Mouse (Mus musculus): ENCODE results near the gene Fam111a. TPM values are rescaled to one million over a fixed set of nuclear protein-coding genes. Genes with fewer than 3 reads are reported as not detected.

Fam111a gene
- total RNA-seq, 2 experiments from 2014 or later = 3.7 to 3.9 TPM

DNA sequence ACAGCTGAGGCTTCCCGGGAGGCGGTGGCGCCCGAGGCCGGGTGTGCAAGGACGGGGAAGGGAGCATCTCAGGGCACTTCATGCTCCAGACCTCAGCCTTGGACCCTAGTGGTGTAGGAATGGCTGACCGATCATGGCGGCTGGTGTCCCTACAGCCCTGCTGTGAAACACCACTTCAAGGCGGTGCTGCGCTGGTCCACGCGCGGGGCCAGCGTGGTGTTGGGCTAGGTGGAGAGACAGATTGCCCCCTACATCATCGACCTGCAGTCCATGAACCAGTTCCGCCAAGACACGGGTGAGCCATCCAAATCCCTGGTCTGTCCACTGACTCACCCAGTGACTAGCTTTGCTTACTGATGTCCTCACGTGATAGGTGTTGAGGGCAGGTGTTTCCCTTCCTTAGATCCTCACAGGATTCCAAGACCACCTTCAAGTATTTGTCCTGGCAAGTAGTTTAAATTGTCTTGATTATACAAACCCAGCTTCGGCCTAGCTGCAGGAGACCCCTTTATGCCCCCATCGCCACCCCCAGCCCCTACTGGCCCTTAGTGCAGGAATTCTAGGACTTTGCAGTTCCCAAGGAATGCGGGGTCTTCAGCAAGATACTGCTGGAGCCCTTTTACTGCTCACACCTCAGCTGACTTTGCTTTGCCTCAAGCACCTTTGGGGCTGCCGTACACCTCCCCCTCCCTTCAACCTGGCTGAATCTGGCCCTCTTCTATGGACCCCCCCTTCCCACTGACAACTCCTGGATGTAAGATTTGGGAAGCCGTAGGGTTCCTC is 50.9 kb downstream of the Fam111a start:
- DNase-seq (ENCODE audit: extremely low spot score in 1 of 2, low spot score in 2 of 2) = no peak
- intact Hi-C loops (cut with DNase I) = loop anchor here (2.0 to 5.0 kb wide), 2 partner anchors 200 to 584 kb away; partner anchors contain the start of genes Lpxn and Zfp91

DNA sequence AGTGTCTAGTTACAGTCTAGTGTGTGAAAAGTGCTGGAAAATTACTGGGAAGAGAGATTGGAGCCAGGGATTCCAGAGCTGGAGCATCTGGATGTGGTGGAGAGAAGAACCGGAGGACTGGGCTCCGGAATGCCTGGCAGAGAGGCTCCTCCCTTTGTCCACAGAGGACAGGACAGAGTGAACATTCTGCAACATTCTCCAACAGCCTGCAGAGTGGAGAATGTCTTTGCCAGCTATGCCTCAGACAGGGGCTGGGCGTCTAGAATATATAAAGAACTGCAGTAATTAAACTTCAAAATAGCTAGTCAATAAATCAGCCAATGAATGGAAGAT is 51.5 kb downstream of the Fam111a start:
- no peak for DNase-seq (ENCODE audit: extremely low spot score in 1 of 2, low spot score in 2 of 2)
- intact Hi-C loops (cut with DNase I) = loop anchor here (2.0 to 5.0 kb wide), 2 partner anchors 200 to 585 kb away; partner anchors contain the start of genes Lpxn and Zfp91

DNA sequence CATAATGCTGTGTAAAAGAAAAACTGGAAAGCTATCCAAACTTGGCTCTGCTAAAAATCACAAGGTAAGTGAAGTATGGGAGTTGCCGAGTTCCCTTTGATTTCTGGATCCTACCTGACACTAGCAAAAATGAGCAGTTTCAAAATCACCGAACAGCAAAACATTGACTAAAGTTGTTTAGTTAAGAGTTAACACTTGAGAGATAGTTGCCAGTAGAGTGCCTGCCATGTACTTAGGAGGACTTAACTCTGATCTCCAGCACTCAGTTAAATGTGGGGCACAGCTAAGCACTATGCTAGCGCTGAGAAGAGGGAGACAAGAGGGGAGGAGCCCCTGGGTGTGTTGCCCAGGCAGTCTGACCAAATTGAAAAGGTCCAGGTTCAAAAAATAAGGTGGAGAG is 53.1 kb downstream of the Fam111a start:
- intact Hi-C loops (cut with DNase I) = loop anchor here (5.0 kb wide), 1 partner anchor 586 kb away; no protein-coding TSS in a partner anchor

DNA sequence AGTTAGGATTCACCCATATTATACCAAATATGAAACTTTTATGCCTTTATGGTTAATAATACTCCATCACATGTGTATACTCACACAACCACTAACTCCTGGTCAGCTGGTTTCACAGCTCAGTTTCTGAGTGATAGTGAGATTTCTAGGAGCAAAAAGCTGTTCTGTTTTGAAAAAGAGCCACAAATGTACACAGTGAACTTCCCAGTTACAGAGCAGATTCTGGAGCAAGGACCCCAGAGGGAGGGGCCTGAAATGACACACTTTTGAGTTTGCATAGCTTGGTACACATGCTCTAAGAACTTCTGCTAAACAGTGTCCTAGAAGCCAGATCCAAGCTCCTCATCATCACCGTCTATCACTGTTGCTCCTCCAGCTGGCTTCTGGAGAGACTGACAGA is 54.1 kb downstream of the Fam111a start, which contains the start of gene Gm4952:
Gene Gm4952, plus strand, starts transcription at position 301 of the 400 bp plus-strand sequence.
- intact Hi-C loops (cut with DNase I) = loop anchor here (5.0 kb wide), 1 partner anchor 587 kb away; no protein-coding TSS in a partner anchor
- no peak for DNase-seq (ENCODE audit: extremely low spot score in 1 of 2, low spot score in 2 of 2)

More for the DNA sequence above, 53.1 kb downstream of the Fam111a start:
- no peak for DNase-seq (ENCODE audit: extremely low spot score in 1 of 2, low spot score in 2 of 2)

DNA sequence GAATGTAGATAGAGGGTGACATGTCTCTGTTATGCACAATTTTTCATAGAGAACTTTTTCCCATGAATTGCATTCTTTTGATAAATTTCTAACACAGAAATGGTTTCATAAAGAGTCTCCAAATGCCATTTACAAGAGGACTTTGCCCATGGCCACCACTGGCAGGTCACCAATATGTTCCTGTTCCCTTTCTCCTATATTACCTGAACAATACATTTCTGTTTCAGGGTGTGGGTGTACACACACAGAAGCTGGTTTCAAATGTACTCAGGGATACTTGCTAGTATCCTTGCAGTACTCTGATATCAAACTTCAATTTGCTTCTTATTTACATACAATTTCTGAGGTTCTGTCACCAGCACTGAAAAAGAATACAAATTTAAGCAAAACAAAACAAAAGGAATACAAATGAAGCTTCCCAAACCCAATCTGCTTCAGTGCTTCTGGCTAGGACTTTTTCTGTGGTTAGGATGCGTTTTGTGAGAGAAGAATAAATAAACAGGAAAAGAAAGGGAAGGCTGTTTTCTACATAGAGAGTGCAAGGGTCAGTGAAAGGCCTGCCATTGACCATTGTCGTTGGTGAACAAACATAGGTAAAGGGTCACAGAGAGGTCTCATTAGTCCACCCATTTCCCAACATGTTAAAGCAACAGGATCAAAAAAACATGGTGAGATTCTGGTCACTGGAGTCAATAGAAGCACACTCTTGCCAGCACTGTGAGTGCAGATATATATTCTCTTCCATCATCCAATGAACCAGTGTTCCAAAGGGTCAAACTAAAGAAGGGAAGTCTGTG is 55.3 kb downstream of the Fam111a start:
- no peak for DNase-seq (ENCODE audit: extremely low spot score in 1 of 2, low spot score in 2 of 2)
- intact Hi-C loops (cut with DNase I) = no loop called here

DNA sequence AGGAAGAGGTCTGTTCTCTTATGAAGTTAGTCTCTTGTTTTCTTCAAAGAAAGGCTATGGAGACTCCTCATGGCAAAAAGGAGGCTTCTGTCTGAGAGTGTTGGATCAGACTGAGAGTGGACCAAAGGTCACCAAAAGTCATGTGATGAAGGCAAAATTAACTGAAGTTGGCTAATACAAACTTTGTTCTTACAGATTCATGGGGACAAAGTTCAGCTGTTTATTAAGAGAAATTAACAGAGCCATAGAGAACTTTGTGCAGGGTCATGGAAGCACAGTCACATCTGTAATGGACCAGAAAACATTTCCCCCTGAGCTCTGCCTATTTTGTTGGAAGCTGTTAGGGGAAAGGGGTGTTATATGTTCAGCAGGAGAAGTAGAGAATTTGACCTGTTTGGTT is 62.8 kb downstream of the Fam111a start:
- DNase-seq (ENCODE audit: extremely low spot score in 1 of 2, low spot score in 2 of 2) = no peak
- intact Hi-C loops (cut with DNase I) = no loop called here

DNA sequence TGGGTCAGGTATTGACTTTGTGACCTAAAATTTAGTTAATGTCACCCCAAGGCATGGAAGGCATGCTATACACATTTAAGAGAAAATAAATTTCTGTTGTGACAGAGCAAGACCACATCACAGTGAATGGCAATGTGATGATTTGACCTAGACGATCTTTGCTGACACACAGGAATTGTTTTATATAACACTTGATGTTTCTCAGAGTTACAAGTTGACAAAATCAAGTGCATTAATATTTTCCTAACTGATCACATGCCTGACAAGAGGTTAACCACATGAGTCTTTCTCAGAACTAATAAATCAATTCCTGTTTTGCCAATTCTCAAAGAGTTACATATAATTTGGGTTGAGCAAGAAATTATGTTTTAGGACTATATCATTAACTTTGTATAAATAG is 68.1 kb downstream of the Fam111a start:
- no peak for DNase-seq (ENCODE audit: extremely low spot score in 1 of 2, low spot score in 2 of 2)
- intact Hi-C loops (cut with DNase I) = no loop called here

DNA sequence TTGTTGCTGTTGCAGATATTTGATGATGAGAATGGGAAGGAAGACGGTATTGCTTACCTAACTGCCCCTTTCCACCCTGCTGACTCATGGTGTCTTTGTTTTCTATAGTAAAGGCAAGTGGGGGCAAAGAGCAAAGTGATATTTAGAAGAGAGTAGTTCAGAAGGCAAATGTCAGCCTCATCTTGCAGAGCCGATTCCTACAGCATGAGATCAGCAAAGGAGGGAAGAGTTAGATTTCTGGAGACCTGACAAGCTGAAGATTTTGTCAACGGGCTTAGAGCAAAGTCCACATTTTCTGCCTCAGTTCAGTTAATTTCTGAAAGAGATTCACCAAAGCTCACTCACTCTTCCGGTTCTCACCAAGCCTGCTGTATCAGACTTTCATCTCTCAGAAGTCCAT is 87.6 kb downstream of the Fam111a start, which contains the start of gene Glyat:
Gene Glyat, plus strand, starts transcription at position 133 of the 400 bp plus-strand sequence.
- intact Hi-C loops (cut with DNase I) = no loop called here
- no peak for DNase-seq (ENCODE audit: extremely low spot score in 1 of 2, low spot score in 2 of 2)

DNA sequence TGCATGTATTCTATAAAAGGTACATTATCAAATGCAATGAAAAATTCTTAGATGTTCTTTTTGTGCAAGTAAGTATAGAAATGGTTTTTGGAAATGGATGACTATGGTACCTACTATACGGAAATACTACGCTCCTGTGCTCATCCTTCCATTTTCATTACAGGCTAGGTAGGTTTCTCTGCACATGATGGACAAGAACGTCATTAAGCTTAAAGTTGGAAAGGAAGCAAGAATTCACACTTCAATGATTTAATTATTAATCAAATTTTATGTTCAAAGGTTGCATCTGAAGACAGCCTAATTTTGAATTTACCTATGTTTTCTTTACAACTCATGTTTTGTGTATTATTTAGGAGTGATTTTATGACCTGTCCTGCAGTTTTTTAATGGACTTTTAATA is 88.7 kb downstream of the Fam111a start:
- DNase-seq (ENCODE audit: extremely low spot score in 1 of 2, low spot score in 2 of 2) = no peak
- intact Hi-C loops (cut with DNase I) = no loop called here

DNA sequence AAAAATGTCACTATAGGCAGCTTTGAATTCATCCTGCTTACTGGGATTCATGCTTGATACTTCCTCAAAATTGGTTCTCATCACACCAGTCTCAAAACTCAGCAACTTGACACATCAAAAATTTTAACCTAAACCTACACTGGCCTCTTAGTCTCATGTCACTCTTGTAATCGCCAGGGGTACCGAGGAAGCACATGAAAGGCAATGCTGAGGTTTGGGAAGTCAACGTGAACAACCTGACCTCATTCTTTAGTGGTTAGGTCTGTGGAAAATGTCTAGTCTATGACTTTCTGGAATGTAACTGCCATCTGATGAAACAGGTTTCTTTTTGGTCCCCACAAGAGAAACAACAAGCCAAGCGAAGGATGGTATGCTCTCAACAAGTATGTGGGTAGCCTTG is 89.4 kb downstream of the Fam111a start:
- no peak for DNase-seq (ENCODE audit: extremely low spot score in 1 of 2, low spot score in 2 of 2)
- intact Hi-C loops (cut with DNase I) = no loop called here

DNA sequence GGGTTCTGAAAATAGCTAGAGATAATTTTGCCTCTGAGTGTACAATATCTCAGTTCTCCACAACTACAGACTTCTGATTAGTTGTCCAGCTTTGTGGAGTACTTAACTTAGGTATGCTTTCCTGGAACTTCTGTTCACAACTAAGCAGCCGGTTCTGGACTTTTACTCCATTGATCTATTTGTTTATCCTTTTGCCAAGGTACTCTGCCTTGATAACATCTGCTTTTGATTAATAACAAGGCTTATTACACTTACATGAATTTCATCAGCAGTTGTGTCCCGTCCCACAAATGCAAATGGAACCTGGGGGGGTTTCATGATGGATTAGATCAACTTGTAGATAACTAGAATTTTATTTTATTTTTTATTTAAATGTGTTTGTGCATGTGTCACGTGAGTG is 91.3 kb downstream of the Fam111a start:
- no peak for DNase-seq (ENCODE audit: extremely low spot score in 1 of 2, low spot score in 2 of 2)
- intact Hi-C loops (cut with DNase I) = no loop called here

DNA sequence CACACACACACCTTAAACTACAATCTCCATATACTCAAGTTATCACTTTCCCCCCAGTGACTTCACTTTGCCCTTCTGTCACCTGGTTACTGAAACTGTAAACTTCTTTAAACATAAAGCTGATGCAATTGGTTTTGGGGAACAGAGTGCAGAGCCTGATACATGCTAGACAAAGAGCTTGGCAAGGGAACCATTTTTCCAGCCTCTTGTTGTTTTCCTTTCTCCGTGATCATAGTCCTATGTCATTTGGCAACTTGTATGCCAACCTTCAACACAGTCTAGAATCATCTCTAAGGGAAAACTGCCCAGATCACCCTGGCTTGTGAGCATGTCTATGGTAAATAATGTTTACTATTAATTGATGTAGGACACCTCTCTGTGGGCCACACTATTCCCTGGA is 92.5 kb downstream of the Fam111a start:
- intact Hi-C loops (cut with DNase I) = no loop called here
- no peak for DNase-seq (ENCODE audit: extremely low spot score in 1 of 2, low spot score in 2 of 2)

Other genes starting within 250 kb of the Fam111a start
- gene Olfr1436, start 246.6 kb upstream of the Fam111a start, total RNA-seq (2021) = not detected
- gene Olfr1437, start 220.6 kb upstream of the Fam111a start, total RNA-seq (2021) = not detected
- gene Olfr1438-ps1, start 209.8 kb upstream of the Fam111a start, total RNA-seq (2021) = not detected
- not detected for gene Olfr1440, start 158.5 kb upstream of the Fam111a start, total RNA-seq (2021)
- gene Olfr1441, start 128.3 kb upstream of the Fam111a start, total RNA-seq (2021) = not detected
- gene Pfpl, start 117.8 kb upstream of the Fam111a start, total RNA-seq (2021) = under 1 TPM in 1 of 2 experiments, not detected in 1; 0.08 TPM
- 1 to 10 TPM; 4.8 to 5.1 TPM for gene Mpeg1, start 85.0 kb upstream of the Fam111a start, total RNA-seq (2021)
- gene Dtx4, start 44.3 kb upstream of the Fam111a start, total RNA-seq (2021) = 10 to 100 TPM; 60.3 to 75.4 TPM
- gene Gm4952, start 54.2 kb downstream of the Fam111a start, total RNA-seq (2021) = not detected
- gene Glyat, start 87.6 kb downstream of the Fam111a start, total RNA-seq (2021) = not detected
- gene Olfr1442, start 124.7 kb downstream of the Fam111a start, total RNA-seq (2021) = not detected
- not detected for gene Olfr1443, start 132.4 kb downstream of the Fam111a start, total RNA-seq (2021)
- not detected for gene Keg1, start 150.0 kb downstream of the Fam111a start, total RNA-seq (2021)
- 1 to 10 TPM; 1.2 to 2.6 TPM for gene Cntf, start 219.9 kb downstream of the Fam111a start, total RNA-seq (2021)